Mouse (Mus musculus) 416B (cell line): ENCODE measurements around the gene Nfia.

Experiments used
- DNase-seq: peaks from one replicate; pipeline ENCODE4 v3.0.0; 2011; ENCODE audit warnings: low read depth

Gene Nfia

GRCm38 (mm10) chr4:97772641-97773040 is at the start of gene Nfia:
Gene Nfia, plus strand, starts transcription at chr4:97772734.
- peak; percentile 88 for DNase-seq

GRCm38 (mm10) chr4:97723374-97723773 is 49.2 kb upstream of the Nfia start:
- no peak for DNase-seq

GRCm38 (mm10) chr4:97728520-97728919 is 44.0 kb upstream of the Nfia start:
- DNase-seq: no peak

GRCm38 (mm10) chr4:97729999-97730398 is 42.5 kb upstream of the Nfia start:
- no peak for DNase-seq

GRCm38 (mm10) chr4:97730416-97730815 is 42.1 kb upstream of the Nfia start:
- DNase-seq: no peak

- DNase-seq: peak; percentile 29
Observed at GRCm38 (mm10) chr4:97733392-97733791, 39.1 kb upstream of the Nfia start.

- DNase-seq: no peak
Observed at GRCm38 (mm10) chr4:97743932-97744331, 28.6 kb upstream of the Nfia start.

GRCm38 (mm10) chr4:97745296-97746105 is 27.0 kb upstream of the Nfia start:
- peak; percentile 31 for DNase-seq

- no peak for DNase-seq
Observed at GRCm38 (mm10) chr4:97746106-97746900, 26.2 kb upstream of the Nfia start.

GRCm38 (mm10) chr4:97750401-97750800 is 22.1 kb upstream of the Nfia start:
- DNase-seq: no peak

- DNase-seq: peak; percentile 98
Observed at GRCm38 (mm10) chr4:97751030-97751482, 21.5 kb upstream of the Nfia start.

- DNase-seq: peak; percentile 79
Observed at GRCm38 (mm10) chr4:97751483-97752251, 20.9 kb upstream of the Nfia start.

GRCm38 (mm10) chr4:97752276-97753010 is 20.1 kb upstream of the Nfia start:
- DNase-seq: no peak

GRCm38 (mm10) chr4:97753521-97753920 is 19.0 kb upstream of the Nfia start:
- DNase-seq: no peak

- no peak for DNase-seq
Observed at GRCm38 (mm10) chr4:97754241-97754640, 18.3 kb upstream of the Nfia start.

GRCm38 (mm10) chr4:97757207-97757977 is 15.1 kb upstream of the Nfia start:
- DNase-seq: no peak

GRCm38 (mm10) chr4:97757978-97758461 is 14.5 kb upstream of the Nfia start:
- no peak for DNase-seq

- no peak for DNase-seq
Observed at GRCm38 (mm10) chr4:97758661-97759060, 13.9 kb upstream of the Nfia start.

GRCm38 (mm10) chr4:97764616-97765015 is 7.9 kb upstream of the Nfia start:
- no peak for DNase-seq

GRCm38 (mm10) chr4:97765341-97766020 is 7.1 kb upstream of the Nfia start:
- no peak for DNase-seq
